Mouse (Mus musculus) liver, embryonic 16.5 days (tissue): ENCODE data around the gene Capn2. TPM values are rescaled to one million over a fixed set of nuclear protein-coding genes. Genes with fewer than 3 reads are reported as not detected.

ENCODE experiments used
- ATAC-seq: fragments of 200-750 bp; cut with Nextera tagmentation; 2 replicates; pipeline ENCODE4 v1.8.0; 2017; ENCODE audit warnings: low read depth, mild to moderate bottlenecking, moderate number of reproducible peaks, moderate library complexity
- H3K27ac ChIP-seq: fragments of 300-500 bp; sonication (generic); 2 replicates; pipeline ENCODE4 v1.5.1; 2014; ENCODE audit warnings: mild to moderate bottlenecking, low read length
- H3K27me3 ChIP-seq: fragments of 300-500 bp; sonication (generic); 2 replicates; pipeline ENCODE4 v1.6.1; 2014; ENCODE audit warnings: low read depth, low read length, mixed read lengths; ENCODE audit not compliant: control insufficient read depth, insufficient read depth
- H3K36me3 ChIP-seq: fragments of 300-500 bp; sonication (generic); 2 replicates; pipeline ENCODE4 v1.6.1; 2014; ENCODE audit warnings: mild to moderate bottlenecking; ENCODE audit not compliant: control insufficient read depth, insufficient read depth
- H3K4me1 ChIP-seq: fragments of 300-500 bp; sonication (generic); 2 replicates; pipeline ENCODE4 v1.6.1; 2014; ENCODE audit warnings: low read depth, low read length, mixed read lengths; ENCODE audit not compliant: control insufficient read depth
- H3K4me2 ChIP-seq: fragments of 300-500 bp; sonication (generic); 2 replicates; pipeline ENCODE4 v1.6.1; 2014; ENCODE audit warnings: low read depth, low read length, mixed read lengths
- H3K4me3 ChIP-seq: fragments of 300-500 bp; sonication (generic); 2 replicates; pipeline ENCODE4 v1.5.1; 2014; ENCODE audit warnings: low read depth, mild to moderate bottlenecking, low read length
- H3K9ac ChIP-seq: fragments of 300-500 bp; sonication (generic); 2 replicates; pipeline ENCODE4 v1.6.1; 2014; ENCODE audit warnings: low read depth, low read length
- H3K9me3 ChIP-seq: fragments of 300-500 bp; sonication (generic); replicated peaks from 2 replicates; pipeline ENCODE4 v1.6.1; 2016; ENCODE audit warnings: low read length; ENCODE audit not compliant: control insufficient read depth
- WGBS: fragments of 180-500 bp; shearing (Covaris S2); extraction: QIAGEN DNeasy Blood & Tissue Kit; methylation state at CpG from one replicate; pipeline ENCODE4 v1.1.7; 2014; ENCODE audit not compliant: insufficient replicate concordance; 5-methylcytosine and 5-hydroxymethylcytosine counted together
- polyA plus RNA-seq: library from polyadenylated mRNA; unstranded; fragments of >200 nt; fragmentation: Nextera tagmentation; extraction: Ambion mirVana; gene quantifications from 2 replicates; pipeline ENCODE4 v1.2.1, GENCODE M21; 2015

Capn2 gene
- polyA plus RNA-seq, 1 experiment from 2014 or later: 27.4 TPM

DNA sequence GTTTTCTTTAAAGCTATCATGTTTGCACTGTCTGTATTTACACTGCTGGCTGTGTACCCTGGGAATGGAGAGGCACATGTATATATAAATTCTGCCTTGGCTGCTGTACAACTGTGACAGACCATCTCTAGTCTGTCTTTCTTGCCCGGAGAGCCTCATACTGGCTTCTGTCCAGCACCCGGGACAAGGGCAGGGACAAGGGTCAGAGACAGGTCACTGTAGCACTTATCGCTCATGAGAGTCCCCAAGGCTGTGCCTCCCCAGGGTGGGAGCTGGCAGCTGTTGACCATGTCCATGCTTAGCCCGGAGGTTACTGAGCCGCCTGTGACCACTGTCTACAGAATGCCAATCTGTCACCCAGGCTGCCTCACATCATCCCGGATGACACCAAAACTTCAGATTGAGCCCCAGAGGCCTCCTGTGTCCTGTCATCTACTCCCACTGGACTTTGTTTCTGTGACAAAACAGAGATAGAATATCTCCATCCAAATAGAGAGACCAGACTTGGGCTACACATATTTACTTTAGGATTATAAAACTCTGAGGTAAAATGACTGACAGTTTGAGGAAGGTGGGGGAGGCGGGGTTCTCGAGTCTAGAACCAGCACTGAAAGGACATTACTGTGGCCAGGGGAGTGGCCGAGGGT lies 17.8 kb downstream of the Capn2 start:
- H3K27ac ChIP-seq: peak overlapping the region; percentile 72
- H3K27me3 ChIP-seq: no peaks in the 10 kb centered on the region
- H3K9ac ChIP-seq: no peak overlapping the region
- peaks cover 20% of the 10 kb centered on the region for H3K4me1 ChIP-seq
- peak; percentile 84 for ATAC-seq
- 46% methylated on average over 9 of the region's 9 CpGs for WGBS
- no peak overlapping the region for H3K4me3 ChIP-seq
- H3K4me2 ChIP-seq: no peak overlapping the region
- H3K9me3 ChIP-seq: no peaks in the 10 kb centered on the region
- H3K36me3 ChIP-seq: no peaks in the 10 kb centered on the region

DNA sequence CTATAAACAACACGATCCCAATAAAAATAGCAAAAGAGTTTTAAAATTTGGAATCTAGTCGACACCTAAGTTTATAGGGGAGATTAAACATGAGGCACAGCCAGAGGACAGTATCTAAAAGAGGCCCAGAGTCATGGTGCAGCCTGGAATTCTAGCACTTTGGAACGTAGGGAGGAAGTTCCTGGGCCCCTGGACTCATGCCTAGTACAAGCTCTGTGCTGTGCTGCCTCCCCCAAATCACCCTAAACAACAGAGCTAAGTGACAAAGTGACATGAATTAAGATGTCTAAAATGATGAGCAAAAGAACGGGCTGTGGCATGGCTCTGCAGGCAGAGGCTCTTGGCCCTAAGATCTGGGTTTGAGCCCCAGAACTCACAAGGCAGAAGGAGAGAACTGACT lies 19.7 kb downstream of the Capn2 start:
- Histone ChIP-seq H3K4me2 (no peak overlapping the region), H3K9ac (no peak overlapping the region), H3K27me3 (no peaks in the 10 kb centered on the region), H3K4me3 (no peak overlapping the region), H3K27ac (no peak overlapping the region), H3K36me3 (no peaks in the 10 kb centered on the region), H3K4me1 (peaks cover 6% of the 10 kb centered on the region), H3K9me3 (no peaks in the 10 kb centered on the region)
- WGBS: 37% methylated on average over 4 of the region's 4 CpGs
- ATAC-seq: no peak

DNA sequence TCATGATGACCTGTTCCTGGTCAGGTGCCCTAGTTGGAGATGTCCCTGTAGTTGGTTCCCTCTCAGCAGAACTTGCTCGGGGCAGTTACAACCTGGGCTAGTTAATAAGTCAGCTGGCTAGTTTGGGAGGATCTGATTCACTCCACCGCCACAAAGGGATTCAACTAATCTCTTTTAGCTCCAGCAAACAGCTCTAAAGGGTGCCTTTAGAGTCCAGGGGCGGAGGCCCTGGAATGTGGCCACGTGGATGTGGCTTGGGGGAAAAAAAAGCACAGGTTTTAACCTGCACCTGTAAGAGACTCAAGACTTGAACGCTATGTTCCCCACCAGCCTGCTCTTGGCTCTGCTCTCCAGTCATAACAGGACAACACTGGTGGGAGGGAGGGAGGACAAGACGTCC lies 20.7 kb downstream of the Capn2 start:
- WGBS: 53% methylated on average over 6 of the region's 6 CpGs
- peaks cover 6% of the 10 kb centered on the region for H3K4me1 ChIP-seq
- no peaks in the 10 kb centered on the region for H3K36me3 ChIP-seq
- H3K9me3 ChIP-seq: no peaks in the 10 kb centered on the region
- ATAC-seq: no peak
- no peaks in the 10 kb centered on the region for H3K27me3 ChIP-seq
- no peak overlapping the region for H3K4me2 ChIP-seq
- no peak overlapping the region for H3K9ac ChIP-seq
- H3K4me3 ChIP-seq: no peak overlapping the region
- H3K27ac ChIP-seq: no peak overlapping the region

DNA sequence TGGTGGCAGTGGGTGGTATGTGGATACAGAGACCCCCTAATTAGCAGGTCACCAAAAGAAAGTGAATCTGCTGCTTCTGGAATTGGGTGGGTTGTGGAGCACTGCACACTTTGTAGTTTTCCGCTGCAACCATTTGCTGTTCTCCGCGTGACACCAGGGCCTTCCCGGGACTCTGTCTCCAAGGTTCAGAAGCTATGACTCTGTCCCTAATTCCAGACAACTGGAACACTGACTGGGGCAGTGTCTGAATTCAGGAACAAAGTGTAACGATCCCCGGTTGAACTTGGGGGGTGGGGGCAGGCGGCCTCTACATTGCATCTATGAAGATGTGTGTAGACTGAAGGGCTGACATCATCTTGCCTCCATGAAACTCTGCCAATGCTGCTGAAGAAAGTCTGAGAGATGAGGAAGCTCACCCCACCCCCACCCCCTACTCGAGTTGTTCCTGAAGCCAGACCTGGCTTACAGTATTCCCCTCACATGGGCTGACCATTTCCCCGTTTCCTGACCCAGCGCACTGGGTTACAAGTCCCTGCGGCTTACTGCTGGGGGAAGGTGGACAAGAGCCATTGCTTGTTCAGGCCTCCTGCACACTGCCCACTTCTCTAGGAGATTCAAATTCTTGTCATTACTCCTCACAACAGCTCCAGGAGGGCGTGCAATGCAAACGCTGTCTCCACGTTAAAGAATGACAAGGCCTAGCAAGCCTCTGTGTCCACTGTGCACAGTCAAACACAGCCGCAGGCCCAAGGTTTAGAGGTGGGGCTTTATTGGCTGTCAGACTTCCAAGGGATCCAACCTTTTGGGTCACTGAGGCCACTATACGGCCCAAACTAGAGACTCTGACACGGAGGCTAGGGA lies 22.9 kb downstream of the Capn2 start:
- Histone ChIP-seq H3K4me2 (no peak overlapping the region), H3K27me3 (no peaks in the 10 kb centered on the region), H3K36me3 (no peaks in the 10 kb centered on the region), H3K4me1 (peaks cover 5% of the 10 kb centered on the region), H3K9ac (no peak overlapping the region), H3K27ac (no peak overlapping the region), H3K4me3 (no peak overlapping the region), H3K9me3 (no peaks in the 10 kb centered on the region)
- ATAC-seq: no peak
- 63% methylated on average over 17 of the region's 17 CpGs for WGBS

DNA sequence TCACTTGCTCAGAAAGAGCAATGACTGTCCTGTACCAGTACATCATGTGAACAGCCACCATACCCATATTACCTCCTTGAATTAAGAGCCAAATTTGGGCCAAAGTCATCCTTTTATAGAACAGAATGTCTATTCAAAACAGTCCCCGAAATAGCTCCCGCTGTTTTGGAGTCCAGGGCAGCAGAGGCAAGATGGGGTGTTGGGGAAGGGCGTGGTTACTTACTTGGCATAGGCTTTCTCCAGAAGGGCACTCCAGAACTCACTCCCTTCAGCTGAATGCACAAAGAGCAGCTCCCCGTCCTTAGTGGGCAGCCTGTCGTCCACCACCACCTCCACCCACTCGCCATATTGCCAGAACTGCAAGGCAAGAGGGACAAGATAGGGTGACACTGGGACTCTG lies 25.6 kb downstream of the Capn2 start:
- H3K4me2 ChIP-seq: no peak overlapping the region
- H3K4me3 ChIP-seq: no peak overlapping the region
- WGBS: 72% methylated on average over 6 of the region's 6 CpGs
- no peaks in the 10 kb centered on the region; the same call in 1 of the 2 replicates for H3K36me3 ChIP-seq
- ATAC-seq: no peak
- H3K27ac ChIP-seq: no peak overlapping the region
- no peaks in the 10 kb centered on the region for H3K27me3 ChIP-seq
- H3K9me3 ChIP-seq: no peaks in the 10 kb centered on the region
- H3K4me1 ChIP-seq: peaks cover 5% of the 10 kb centered on the region; the same call in 1 of the 2 replicates
- H3K9ac ChIP-seq: no peak overlapping the region

DNA sequence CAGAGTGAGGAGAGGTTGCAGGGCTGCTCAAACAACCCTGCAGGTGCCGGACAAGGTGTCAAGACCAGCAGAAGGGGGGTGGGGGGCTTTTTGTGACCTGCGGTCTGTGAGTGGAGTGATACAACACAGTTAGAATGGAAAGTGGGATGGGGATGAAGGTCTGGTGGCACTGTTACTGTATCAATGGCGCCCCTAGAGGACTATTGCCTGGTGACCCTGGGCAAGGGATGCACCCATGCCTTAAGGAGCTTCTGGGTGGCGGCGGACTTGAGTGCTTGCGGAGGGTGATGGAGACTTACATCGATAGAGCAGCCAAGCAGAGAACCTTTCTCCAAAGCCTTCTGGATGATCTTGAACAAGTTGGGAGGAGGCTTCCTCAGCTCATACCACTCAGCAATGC lies 26.8 kb downstream of the Capn2 start:
- Histone ChIP-seq H3K9me3 (no peaks in the 10 kb centered on the region), H3K4me2 (no peak overlapping the region), H3K27me3 (no peaks in the 10 kb centered on the region), H3K27ac (no peak overlapping the region), H3K4me1 (peaks cover 5% of the 10 kb centered on the region; the same call in 1 of the 2 replicates), H3K36me3 (no peaks in the 10 kb centered on the region; the same call in 1 of the 2 replicates), H3K4me3 (no peak overlapping the region), H3K9ac (no peak overlapping the region)
- no peak for ATAC-seq
- 66% methylated on average over 7 of the region's 7 CpGs for WGBS

DNA sequence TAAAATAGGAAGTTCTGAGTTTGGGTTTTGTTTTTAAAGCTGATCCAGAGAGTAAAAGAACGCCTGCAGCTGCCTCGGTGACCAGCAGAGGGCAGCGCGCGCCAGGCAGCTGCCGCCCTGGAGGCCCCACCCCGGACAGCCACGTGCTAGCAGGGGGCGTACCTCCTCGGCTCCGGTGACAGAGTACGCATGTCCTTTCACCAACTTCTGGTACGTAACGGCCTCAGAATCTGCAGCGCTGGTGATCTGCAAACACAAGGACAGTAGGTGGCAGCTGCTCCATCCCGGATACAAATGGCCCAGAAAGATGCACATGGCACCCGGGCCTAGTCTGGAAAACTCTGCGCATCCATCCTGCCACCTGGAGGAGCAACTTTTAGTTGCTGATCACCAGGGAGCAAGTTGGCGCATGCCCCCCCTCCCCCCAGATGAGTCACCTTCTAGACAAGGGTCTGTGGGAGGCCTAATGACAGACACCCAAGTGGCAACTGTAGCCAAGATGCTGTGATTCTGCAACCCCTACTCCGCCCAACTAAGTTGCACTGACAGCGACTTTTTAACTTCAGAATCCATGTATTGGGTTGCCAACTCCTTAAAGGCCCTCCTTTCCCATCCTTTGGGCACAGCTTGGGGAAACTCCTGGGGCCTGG lies 27.5 kb downstream of the Capn2 start:
- 8% methylated on average over 21 of the region's 21 CpGs for WGBS
- no peak overlapping the region for H3K27ac ChIP-seq
- no peaks in the 10 kb centered on the region for H3K27me3 ChIP-seq
- no peaks in the 10 kb centered on the region; the same call in 1 of the 2 replicates for H3K36me3 ChIP-seq
- peaks cover 5% of the 10 kb centered on the region; the same call in 1 of the 2 replicates for H3K4me1 ChIP-seq
- no peak overlapping the region for H3K9ac ChIP-seq
- no peaks in the 10 kb centered on the region for H3K9me3 ChIP-seq
- peak overlapping the region; percentile 47 for H3K4me2 ChIP-seq
- peak; percentile 88 for ATAC-seq
- H3K4me3 ChIP-seq: no peak overlapping the region

DNA sequence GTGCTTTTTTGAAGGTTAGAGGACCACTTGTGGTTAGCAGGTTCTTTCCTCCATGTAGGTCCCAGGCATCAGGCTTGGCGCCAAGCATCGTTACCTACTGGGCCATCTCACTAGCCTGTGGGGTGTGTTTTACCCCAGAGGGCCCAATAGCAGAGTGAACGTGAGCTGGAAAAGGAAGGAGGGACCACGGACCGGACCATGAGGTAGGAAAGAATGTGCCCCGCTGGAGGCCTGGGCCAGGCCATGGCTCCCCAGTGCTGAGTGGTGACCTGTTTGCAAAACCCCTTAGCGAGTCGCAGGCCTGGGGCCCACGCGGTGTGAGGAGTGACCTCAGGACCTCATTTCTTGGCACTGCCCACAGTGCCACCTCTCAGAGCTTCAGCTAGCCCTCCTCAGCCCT lies 28.9 kb downstream of the Capn2 start:
- Histone ChIP-seq H3K4me1 (peaks cover 5% of the 10 kb centered on the region; the same call in 1 of the 2 replicates), H3K4me2 (no peak overlapping the region), H3K36me3 (no peaks in the 10 kb centered on the region; the same call in 1 of the 2 replicates), H3K27me3 (no peaks in the 10 kb centered on the region), H3K27ac (no peak overlapping the region), H3K4me3 (no peak overlapping the region), H3K9me3 (no peaks in the 10 kb centered on the region), H3K9ac (no peak overlapping the region)
- no peak for ATAC-seq
- 90% methylated on average over 10 of the region's 10 CpGs for WGBS
